Mouse (Mus musculus): ENCODE results near the gene Dohh.

Dohh gene

DNA sequence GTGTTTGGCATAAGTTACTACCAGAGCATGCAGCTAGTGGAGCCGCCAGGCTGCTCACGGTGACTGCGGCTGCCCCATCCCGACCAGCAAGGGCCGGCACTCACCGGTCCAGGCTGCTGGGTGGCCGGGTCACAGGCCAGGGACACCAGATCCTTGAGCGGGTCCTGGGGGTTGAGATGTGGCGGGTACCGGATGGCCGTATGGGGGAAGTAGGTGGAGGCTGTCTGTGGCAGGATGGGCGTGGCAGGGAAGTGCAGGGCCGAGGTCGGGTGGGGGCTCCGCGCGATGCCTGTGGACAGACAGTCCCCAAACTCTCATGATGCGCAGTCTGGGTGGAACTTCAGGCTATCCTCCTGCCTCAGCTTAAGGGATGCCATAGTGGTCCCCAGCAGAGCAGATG lies 20.5 kb downstream of the Dohh start:
- DNase-seq (ENCODE audit: low spot score in 2 of 2), result peak; percentile 36 to 53

DNA sequence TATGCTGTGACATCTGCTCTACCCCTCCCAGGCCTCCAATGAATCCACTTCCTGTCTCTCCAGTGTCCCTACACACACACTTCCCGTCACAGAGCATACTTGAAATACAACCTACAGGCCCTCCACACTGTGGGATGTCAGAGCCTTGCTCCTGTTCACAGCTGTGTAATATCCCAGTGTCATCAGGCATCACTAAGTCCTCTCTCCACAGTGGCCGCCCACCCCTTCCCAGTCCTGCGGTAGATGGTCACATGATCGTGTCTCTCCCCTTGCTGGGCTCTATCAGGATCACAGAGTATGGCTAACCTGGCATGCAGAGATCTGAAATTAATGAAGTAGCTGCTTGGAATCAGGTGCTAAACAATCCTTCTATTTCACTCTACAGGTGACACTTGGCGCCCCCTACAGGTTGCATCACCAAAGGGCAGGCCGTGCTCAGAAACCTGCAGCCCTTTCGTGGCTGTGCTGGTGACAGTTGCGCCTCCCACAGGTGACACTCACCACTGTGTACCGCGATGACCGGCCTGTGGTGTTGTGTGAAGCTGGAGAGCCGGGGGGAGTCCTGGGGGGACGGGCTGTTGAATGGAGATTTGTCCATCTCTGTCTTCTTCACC lies 21.5 kb downstream of the Dohh start:
- DNase-seq (ENCODE audit: low spot score in 2 of 2), result peak; percentile 71 to 80

DNA sequence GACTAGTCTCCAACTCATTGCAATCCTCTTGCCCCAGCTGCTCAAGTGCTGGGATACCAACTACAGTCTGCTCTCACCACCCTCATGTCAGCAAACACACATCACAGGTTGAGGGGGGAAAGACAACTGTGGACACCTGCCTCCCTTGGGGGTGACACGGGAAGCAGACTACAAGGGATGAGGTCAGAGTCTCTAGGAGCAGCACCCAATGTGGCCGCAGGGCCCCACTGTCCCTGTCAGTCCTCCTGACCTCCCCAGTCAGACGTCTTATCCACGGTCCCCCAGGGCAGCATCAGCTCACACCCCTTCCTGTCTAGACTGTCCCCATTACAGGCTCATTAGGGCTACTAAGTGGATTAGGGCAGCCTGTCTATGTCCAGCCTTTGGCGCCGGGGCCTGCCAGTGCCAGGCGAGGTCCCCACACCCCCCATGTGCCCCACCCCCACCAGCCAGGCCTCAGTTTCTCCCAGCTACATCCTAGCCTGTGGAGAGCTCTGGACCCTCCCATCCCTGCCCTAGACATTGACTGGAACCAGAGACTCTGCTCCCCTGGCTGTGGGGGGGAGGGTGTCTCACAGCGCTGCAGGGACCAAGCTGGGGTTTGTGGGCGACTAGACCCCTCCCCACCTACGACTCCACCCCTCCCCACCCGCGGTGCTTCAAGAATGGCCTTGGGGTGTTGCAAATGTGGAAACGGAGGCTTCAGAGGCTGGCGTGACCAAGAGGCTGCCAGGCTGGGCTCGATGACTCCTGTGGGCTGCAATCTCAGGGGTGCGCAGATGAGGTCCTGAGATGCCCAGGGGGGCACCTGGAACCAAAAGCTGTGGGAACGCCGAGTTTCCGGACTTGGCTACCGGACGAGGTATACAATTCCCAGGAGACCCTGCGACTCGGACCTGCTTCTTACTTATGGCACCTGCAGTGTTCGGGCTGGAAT lies 22.5 kb downstream of the Dohh start:
- no peak for DNase-seq (ENCODE audit: low spot score in 2 of 2)

DNA sequence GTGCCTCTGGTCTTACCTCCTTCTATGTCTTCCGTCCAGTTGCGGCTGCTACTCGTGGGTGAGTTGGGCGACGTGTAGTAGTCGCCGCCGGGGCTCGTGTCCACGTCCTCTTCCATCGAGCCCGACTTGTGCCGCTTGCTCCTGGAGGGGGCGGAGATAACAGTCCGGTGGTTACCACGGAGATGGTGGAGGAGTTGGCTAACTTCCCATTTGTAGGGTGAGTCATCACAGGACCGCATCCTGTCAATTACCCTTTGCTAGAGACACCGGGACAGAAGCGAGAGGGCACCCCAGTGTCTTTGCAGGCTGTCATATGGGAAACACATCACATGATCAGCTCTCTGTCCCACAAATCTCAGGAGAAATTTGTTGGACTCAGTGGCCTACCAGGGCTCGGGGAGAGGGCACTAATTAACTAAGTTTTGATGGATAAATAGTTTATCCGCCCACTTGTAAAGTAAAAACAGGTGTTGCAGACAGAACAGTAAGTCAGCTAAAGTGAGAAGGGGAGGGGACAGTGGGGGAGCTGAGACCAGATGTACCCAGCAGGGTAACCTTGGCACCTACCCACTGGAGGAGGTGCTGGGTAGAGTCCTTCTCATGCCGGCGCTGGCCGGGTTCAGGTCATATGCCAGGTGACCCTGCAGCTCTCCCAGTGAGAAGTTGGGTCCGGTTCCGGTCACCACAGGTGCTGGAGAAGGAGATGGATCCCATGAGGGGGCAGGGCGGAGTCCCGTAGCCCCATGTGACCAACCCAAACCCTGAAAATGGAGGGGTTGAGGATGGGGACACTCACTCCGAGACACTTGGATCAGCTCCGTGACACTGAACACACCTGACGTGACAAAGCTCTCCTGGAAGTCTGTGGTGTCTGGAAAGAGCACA lies 23.6 kb downstream of the Dohh start:
- DNase-seq (ENCODE audit: low spot score in 2 of 2), result peak; percentile 83 to 88

DNA sequence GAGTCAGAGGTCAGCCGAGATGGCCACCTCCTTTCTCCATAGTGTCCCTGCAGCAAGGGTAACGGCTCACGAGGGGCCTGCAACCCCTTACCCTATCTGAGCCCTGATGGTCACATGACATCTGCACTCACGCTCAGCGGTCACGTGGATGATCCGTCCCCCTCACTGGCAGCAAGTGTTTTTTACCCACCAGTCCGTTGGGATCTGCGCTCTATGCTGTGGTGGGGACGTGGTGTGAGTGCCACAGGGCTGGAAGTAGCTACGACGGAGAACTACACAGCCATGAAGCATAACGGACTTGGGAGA lies 24.1 kb downstream of the Dohh start:
- DNase-seq (ENCODE audit: low spot score in 2 of 2), result no peak

DNA sequence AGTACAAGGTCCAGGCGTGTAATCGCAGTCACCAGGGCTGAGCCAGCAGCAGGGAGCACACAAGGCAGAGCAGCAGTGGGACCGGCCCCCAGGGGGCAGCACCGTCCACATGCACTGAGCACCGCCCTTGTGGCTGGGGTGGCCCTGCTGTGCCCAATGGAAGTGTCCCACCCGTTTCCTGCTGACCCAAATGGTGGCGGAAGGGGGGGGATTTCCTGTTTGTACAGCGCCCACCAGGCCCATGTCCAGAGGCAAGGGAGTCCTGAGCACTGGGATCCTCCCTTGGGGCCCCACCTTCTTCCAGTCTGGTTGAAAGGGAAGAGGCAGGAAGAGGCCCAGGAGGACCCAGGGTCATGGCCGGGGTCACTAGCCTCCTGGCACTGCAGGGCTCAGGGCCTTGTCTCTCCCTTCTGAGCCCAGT lies 24.7 kb downstream of the Dohh start:
- DNase-seq (ENCODE audit: low spot score in 2 of 2), result peak; percentile 74 to 77

DNA sequence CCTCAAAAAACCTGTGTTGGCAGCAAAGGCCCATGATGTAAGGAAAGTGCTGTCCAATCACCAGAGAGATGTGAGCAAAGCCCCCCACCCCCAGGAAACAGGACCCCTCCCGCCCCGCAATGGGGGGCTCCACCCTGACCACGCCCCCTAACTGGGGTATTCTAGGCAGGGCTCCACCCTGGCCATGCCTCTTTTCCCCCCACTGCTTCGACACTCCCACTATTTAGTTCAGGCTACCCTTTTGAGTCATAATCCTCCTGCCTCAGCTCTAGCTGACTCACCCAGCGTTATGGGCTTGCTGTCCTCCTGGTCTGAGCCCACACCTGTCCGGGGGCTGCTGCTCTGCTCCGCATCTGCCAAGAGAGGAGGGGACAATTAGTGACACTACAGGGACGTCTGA lies 25.1 kb downstream of the Dohh start:
- no peak for DNase-seq (ENCODE audit: low spot score in 2 of 2)

DNA sequence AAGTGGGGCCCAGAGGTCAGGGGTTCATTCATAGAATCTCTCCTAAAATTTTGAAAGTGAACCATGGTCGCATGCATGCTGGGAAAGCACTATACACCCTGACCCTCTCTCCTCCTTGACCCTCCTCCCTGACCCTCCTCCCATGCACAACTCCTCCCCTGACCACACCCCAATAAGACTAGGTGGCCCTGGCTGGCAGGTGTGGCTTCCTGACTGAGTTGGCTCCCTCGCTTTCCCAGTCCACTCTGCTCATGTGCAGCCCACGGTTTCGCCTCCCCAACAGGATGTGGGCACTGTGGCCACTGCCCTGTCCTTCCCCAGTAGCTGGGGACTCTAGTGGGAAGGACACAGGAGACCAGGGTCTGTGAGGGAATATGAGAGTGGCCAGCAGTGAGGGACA lies 26.1 kb downstream of the Dohh start:
- no peak for DNase-seq (ENCODE audit: low spot score in 2 of 2)

DNA sequence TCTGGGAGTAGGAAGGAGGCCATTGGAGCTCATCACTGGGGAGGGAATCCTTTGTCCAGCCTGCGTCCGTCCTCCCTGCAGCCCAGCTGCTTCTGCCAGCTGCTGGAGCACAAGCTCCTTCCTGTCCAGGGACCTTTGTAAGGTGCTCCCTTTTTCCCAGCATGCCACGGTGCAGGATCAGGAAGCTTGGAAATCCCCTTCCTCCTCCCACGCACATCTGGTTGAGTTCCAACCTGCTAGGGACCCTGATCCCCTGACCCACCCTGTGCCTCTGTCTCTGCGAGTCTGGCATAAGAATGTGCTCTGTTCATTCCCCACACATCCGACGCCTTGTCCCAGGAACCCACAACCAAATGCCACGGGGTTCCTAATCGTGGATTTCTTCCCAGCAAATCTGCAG lies 26.8 kb downstream of the Dohh start:
- no peak for DNase-seq (ENCODE audit: low spot score in 2 of 2)

DNA sequence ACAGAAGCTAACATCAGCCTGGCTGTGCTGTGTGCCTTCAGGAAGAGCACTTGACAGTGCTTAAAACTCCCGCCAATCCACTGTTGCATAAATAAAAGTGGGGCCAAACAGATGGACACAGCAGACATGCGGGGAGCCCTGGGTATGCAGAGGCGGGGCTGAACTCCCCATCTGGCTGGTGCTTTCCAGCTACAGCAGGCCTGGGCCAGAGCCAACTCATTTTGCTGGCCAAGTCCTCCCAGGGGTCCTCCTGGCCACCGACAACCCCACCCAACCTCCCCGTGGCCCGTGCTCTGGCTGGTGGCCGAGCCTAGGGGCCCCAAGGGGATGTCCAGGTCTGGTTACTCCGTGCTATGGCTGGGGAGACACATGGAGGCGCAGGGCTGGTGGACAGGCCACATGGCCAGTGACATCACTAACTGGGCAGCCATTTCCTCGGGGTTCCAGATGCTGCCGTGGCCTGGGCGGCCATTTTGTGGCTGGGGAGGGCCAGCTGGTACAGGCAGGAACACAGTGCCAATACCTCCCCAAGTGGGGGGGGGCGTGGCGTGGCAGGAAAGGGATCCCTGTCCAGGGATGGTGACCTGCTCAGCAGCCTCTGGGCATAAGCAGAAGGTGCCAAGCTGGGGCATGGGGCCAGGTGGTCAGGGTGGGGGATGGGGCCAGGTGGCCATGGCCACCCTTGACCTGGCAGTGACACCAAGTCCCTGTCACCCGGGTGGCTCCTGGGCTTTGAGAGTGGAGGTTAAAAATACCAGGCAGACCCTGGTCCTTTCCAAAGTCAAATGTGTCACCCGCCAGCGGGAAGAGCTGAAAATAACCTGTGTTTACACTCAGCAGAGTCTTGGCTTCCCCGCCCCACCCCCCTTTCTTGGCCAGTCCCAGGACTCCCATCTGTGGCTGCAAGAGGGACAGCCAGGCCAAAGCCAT lies 27.5 kb downstream of the Dohh start:
- no peak for DNase-seq (ENCODE audit: low spot score in 2 of 2)

DNA sequence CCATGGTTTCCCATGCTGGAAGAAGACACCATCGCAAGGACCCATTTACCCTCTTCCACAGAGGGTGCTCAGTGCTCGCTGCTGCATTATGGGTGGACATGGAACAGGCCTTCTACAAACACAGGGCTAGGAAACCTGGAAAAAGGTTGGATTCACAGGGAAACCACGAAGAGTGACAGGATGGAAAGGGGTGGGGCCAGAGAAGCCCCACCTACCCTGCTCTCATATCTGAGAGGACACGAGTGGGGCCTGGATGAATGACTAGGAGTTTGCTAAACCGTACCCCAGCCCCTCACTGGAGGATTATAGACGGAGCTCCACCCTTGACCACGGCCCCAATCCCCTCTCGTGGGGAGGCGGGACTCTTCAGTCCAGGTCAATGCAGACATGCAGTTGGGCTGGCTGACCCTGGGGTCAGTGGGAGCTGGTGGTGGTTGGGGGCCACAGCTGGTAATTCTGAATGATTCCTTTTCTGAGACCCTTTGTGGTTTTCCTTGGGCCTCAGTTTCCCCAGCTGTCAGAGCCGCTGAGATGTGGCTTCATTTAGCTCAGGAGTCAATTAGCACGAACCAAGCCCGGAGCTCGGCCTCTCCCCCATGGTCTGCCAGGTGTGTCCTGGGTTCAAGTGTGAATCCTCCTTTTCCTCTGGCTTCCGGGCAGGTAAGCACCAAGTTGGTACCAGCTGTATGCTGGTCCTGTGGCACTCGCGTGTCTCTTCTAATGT lies 28.5 kb downstream of the Dohh start:
- DNase-seq (ENCODE audit: low spot score in 2 of 2), result no peak

DNA sequence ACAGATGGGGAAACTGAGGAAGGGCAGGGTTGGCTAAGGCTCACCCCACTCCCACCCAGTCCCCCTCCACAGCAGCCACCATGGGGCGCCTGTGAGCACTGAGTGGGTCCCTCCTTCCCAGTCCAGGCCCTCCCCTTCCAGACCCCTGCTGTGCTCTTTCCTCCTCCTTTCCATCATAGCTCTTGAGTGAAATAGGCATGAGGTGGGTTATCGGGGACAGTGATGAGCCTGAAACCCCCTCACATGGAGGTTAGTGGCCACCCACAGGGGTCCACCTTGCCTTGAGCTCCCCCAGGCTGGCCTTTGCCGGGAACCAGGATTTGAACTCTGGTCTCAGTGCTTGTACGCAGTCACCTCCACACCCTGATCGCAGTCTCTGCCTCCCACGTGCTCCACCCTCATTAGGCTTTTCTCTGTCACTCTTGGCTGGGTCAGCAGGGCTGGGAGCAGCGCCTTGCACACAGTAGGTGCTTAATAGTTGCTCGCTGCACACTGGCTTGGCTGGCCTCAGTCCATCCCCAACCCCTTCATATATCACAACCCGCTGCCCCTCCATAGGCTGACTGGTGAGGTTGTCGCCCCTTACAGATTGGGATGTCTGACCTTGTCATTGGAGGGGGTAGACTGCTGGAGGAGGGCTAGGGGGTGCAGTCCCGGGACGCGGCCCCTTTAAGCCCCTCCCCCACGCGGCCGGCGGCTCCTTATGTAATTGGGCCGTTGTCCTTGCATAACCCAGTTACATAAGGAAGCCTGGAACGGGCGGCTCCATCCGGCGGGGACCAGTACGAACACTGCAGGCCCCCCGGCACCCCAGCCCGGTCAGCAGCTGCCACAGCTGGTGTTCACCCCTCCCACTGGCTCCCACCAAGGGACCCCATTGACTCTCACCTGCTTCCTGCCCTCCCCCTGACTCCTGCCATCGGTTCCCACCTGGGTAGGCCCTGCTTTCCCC lies 29.4 kb downstream of the Dohh start:
- DNase-seq (ENCODE audit: low spot score in 2 of 2), result no peak

DNA sequence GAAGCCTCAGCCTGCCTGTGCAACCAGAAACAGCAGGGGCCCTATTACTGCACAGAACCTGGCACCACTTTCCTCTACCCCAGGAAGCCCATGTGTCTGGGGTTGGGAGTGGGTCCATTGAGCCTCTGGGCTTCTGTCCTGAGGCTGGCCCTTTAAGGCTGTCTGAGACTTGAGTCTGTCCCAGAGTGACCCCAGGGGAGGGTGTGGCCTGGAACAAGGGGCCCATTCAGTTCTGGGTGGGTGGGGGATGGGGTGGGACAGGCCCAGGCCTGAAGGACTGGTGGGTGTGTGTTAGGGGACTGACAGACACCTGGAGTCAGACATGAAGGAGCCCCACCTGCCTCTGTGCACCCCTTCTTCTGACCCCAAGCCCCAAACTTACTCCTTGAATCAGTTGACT lies 30.5 kb downstream of the Dohh start:
- DNase-seq (ENCODE audit: low spot score in 2 of 2), result no peak

DNA sequence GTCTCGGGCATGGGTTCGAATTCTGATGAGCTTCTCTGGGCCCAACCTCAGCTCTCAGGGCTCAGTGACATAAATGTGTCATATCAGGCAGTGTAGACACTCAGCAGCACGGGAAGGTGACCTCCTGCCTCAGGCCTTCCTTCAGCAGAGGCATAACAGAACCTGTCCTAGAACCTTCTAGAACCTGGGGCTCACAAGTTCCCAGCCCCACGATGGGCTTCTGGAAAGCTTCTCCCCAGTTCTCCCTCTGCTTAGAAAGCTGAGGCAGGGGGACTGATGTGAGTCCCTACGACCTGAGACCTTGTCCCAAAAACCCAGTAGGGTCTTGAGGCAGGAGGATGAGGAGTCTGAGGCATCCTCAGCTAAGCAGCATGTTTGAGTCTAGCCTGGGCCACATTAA lies 30.9 kb downstream of the Dohh start:
- no peak for DNase-seq (ENCODE audit: low spot score in 2 of 2)

DNA sequence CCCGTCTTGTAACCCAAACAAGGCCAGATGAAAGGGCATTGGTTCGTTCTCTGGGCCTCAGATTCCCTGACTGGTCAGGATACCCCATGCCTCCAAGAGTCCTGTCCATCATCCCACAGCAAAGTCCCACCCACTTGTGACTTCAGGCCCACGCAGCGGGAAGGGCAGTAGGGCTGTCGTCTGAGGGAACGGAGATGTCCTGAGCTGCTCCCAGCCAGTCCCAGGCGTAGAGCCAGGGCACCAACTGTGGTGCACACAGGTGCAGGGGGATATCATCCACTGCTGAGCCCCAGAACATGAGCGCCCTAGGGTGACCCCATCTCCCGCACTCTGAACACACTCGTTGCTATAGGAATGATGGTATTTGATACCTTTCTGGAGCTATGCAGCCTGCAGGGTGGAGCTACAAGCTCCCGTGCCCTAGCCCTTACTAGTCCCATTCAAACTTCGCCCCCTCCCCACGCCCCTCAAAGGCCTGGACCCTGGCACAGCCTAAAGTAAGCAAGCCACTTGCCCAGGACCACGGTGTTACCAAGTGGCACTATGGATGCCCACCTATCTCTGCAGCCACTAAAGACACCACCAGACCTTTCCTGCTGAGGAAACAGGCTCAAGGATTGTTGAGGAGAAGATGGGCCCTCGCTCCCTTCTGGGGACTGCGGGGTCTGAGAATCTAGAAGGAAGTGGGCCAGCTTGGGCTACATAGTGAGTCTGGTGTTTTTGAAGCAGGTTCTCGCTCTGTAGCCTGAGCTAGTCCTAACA lies 31.5 kb downstream of the Dohh start:
- no peak for DNase-seq (ENCODE audit: low spot score in 2 of 2)

DNA sequence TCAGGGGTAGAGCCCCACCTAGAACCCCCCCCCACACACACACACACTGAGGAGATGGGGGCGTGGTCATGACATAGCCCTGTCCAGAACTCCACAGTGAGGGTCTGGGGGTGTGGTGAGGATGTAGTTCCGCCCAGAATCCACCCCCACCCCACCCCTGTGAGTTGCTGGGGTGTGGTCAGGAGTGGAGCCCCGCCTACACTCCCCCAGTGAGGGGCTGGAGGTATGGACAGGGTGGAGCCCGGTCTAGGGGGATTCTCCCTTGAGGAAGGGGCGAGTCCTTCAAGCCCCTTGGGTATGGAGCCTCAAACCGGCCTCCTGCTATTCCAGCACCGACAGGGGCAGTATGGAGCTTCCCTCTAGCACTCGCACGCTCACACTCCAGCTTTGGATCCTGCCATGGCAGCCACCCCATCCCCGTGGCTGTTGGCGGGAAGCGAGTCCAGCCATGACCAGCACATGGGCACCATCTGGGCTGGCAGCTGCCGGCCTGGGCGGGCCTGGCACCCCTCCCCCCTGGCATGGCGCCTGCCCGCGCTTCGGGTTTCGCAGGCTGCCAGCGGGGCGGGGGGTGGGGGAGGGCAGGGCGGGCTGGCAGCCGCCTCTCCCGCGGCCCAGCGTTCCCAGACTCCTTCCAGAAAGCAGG lies 32.5 kb downstream of the Dohh start:
- no peak for DNase-seq (ENCODE audit: low spot score in 2 of 2)

DNA sequence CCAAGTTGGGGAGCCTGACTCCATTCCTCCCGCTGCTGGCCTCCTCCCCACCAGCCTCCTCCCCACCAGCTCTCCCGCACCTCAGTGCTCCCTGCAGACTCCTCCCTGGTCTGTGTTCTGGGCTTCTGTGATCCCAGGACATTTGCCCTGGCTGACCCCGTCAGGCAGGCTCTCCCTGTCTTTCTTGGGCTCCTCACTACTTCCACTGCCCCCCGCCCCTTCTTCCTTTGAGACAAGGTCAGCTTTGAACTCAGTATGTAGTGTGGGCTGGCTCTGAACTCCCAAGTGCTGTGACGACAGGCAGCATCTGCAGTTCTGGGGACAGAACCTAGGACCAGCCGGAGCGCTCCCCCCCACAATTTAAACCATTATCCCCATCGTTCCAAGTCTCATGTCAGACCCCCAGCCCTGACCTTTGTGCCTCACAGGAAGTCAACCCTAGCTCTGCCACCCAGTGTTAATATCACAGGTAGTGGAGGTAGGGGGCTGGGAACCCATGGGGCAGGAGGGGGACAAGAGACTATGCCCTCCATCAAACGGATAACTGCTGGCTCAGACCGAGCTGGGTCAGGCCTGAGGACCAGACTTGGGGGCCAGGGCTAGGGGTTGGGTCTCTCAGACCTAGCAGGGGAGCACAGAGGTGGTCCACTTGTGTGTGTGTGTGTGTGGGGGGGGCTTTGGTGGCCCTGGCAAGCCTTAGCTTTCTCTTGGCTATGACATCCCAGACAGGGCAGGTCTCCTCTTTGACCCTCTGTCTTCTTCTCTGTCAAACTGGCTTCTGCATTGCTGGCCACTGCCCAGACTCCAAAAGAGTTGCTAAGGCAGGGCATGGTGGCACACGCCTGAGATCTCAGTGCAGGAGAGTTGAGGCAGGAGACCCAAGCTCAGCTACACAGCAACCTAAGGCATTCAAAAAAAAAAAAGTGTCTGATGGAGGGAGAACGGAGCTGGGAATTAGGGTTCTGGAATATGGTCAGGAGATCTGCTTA lies 33.3 kb downstream of the Dohh start:
- DNase-seq (ENCODE audit: low spot score in 2 of 2), result no peak

All from natural killer cell, adult 2 months (primary cell).